Mouse (Mus musculus) cerebellum, adult 9-10 months (tissue): ENCODE measurements around the gene Rfx8.
A peak's percentile ranks its signal among the peaks of the same experiment; 100 is the strongest.

Experiments used
- DNase-seq: peaks from one replicate; pipeline ENCODE4 v3.0.0; 2022

Rfx8 gene

GRCm38 (mm10) chr1:39733876-39734275, 13.1 kb upstream of the Rfx8 start:
- DNase-seq: no peak

GRCm38 (mm10) chr1:39732081-39732480, 11.3 kb upstream of the Rfx8 start:
- no peak for DNase-seq

GRCm38 (mm10) chr1:39731543-39731942, 10.7 kb upstream of the Rfx8 start:
- DNase-seq: no peak

- DNase-seq: no peak
Measured at GRCm38 (mm10) chr1:39730868-39731267, 10.1 kb upstream of the Rfx8 start.

GRCm38 (mm10) chr1:39729919-39730318, 9.1 kb upstream of the Rfx8 start:
- DNase-seq: no peak

- DNase-seq: no peak
Measured at GRCm38 (mm10) chr1:39721351-39721726, 542 bp upstream of the Rfx8 start.

- no peak for DNase-seq
Measured at GRCm38 (mm10) chr1:39720186-39720585, 611 bp downstream of the Rfx8 start.

GRCm38 (mm10) chr1:39715551-39715950, 5.2 kb downstream of the Rfx8 start:
- no peak for DNase-seq

GRCm38 (mm10) chr1:39714729-39715128, 6.1 kb downstream of the Rfx8 start:
- no peak for DNase-seq

- peak; percentile 22 for DNase-seq
Measured at GRCm38 (mm10) chr1:39713842-39714658, 6.7 kb downstream of the Rfx8 start.

GRCm38 (mm10) chr1:39713300-39713699, 7.5 kb downstream of the Rfx8 start:
- no peak for DNase-seq

- peak; percentile 23 for DNase-seq
Measured at GRCm38 (mm10) chr1:39712261-39712660, 8.5 kb downstream of the Rfx8 start.

GRCm38 (mm10) chr1:39710604-39711003, 10.2 kb downstream of the Rfx8 start:
- DNase-seq: no peak

- no peak for DNase-seq
Measured at GRCm38 (mm10) chr1:39710016-39710415, 10.8 kb downstream of the Rfx8 start.

- DNase-seq: no peak
Measured at GRCm38 (mm10) chr1:39708778-39709177, 12.0 kb downstream of the Rfx8 start.

GRCm38 (mm10) chr1:39702216-39703046, 18.4 kb downstream of the Rfx8 start:
- DNase-seq: no peak

GRCm38 (mm10) chr1:39701274-39701602, 19.6 kb downstream of the Rfx8 start:
- DNase-seq: no peak

GRCm38 (mm10) chr1:39700599-39701273, 20.1 kb downstream of the Rfx8 start:
- no peak for DNase-seq

GRCm38 (mm10) chr1:39698456-39698855, 22.3 kb downstream of the Rfx8 start:
- DNase-seq: no peak

- no peak for DNase-seq
Measured at GRCm38 (mm10) chr1:39695198-39695597, 25.6 kb downstream of the Rfx8 start.

GRCm38 (mm10) chr1:39694756-39695155, 26.0 kb downstream of the Rfx8 start:
- DNase-seq: no peak

- no peak for DNase-seq
Measured at GRCm38 (mm10) chr1:39691974-39692373, 28.8 kb downstream of the Rfx8 start.

- DNase-seq: no peak
Measured at GRCm38 (mm10) chr1:39691061-39691460, 29.7 kb downstream of the Rfx8 start.

GRCm38 (mm10) chr1:39688573-39688972, 32.2 kb downstream of the Rfx8 start:
- DNase-seq: no peak
